Mouse (Mus musculus) midbrain, embryonic 10.5 days (tissue): ENCODE measurements around the gene Mafk. TPM values are rescaled to one million over a fixed set of nuclear protein-coding genes. Genes with fewer than 3 reads are reported as not detected.

Source experiments
- DNase-seq: peaks from one replicate; pipeline ENCODE4 v3.0.0-alpha.2; 2017; ENCODE audit warnings: low spot score
- H3K27ac ChIP-seq: fragments of 300-500 bp; sonication (generic); replicated peaks from 2 replicates; pipeline ENCODE4 v1.5.1; 2016; ENCODE audit warnings: mild to moderate bottlenecking
- H3K27me3 ChIP-seq: fragments of 300-500 bp; sonication (generic); 2 replicates; pipeline ENCODE4 v1.6.1; 2016; ENCODE audit warnings: low read depth, mild to moderate bottlenecking; ENCODE audit not compliant: poor library complexity, severe bottlenecking
- H3K36me3 ChIP-seq: fragments of 300-500 bp; sonication (generic); 2 replicates; pipeline ENCODE4 v1.6.1; 2016; ENCODE audit warnings: mild to moderate bottlenecking, moderate library complexity
- H3K4me1 ChIP-seq: fragments of 300-500 bp; sonication (generic); 2 replicates; pipeline ENCODE4 v1.6.1; 2016
- H3K4me3 ChIP-seq: fragments of 300-500 bp; sonication (generic); 2 replicates; pipeline ENCODE4 v1.5.1; 2016; ENCODE audit warnings: mild to moderate bottlenecking, moderate library complexity
- H3K9me3 ChIP-seq: fragments of 300-500 bp; sonication (generic); replicated peaks from 2 replicates; pipeline ENCODE4 v1.6.1; 2016; ENCODE audit warnings: mild to moderate bottlenecking
- WGBS: fragments of 180-500 bp; shearing (Covaris S2); methylation state at CpG from one replicate; pipeline ENCODE4 v1.1.7; 2016; 5-methylcytosine and 5-hydroxymethylcytosine counted together
- polyA plus RNA-seq: library from polyadenylated mRNA; unstranded; fragments of >200 nt; fragmentation: Nextera tagmentation; extraction: Ambion mirVana; gene quantifications from 2 replicates; pipeline ENCODE4 v1.2.1, GENCODE M21; 2016

Gene Mafk
- polyA plus RNA-seq, 1 experiment from 2014 or later: 9.7 TPM

GRCm38 (mm10) chr5:139813126-139813490, 21.8 kb downstream of the Mafk start:
- Histone ChIP-seq H3K27me3 (peaks cover 34% of the 10 kb centered on the region), H3K4me1 (peaks cover 11% of the 10 kb centered on the region; the same call in 1 of the 2 replicates), H3K36me3 (no peaks in the 10 kb centered on the region), H3K9me3 (no peaks in the 10 kb centered on the region), H3K27ac (0 out of 2 replicates have a peak overlapping the region, but pooled peaks have one; percentile 13), H3K4me3 (no peak overlapping the region)
- no peak for DNase-seq
- 55% methylated on average over 10 of the region's 10 CpGs for WGBS

- Histone ChIP-seq H3K4me3 (no peak overlapping the region), H3K27ac (no peak overlapping the region; the same call in 1 of the 2 replicates), H3K9me3 (no peaks in the 10 kb centered on the region), H3K27me3 (peaks cover 34% of the 10 kb centered on the region), H3K4me1 (peaks cover 11% of the 10 kb centered on the region; the same call in 1 of the 2 replicates), H3K36me3 (no peaks in the 10 kb centered on the region)
- 12% methylated on average over 13 of the region's 13 CpGs for WGBS
- DNase-seq: no peak
Measured at GRCm38 (mm10) chr5:139813963-139814381, 22.7 kb downstream of the Mafk start.

GRCm38 (mm10) chr5:139815964-139816363, 24.7 kb downstream of the Mafk start:
- Histone ChIP-seq H3K4me1 (peaks cover 11% of the 10 kb centered on the region; the same call in 1 of the 2 replicates), H3K27me3 (peaks cover 34% of the 10 kb centered on the region), H3K27ac (no peak overlapping the region), H3K4me3 (no peak overlapping the region), H3K9me3 (no peaks in the 10 kb centered on the region), H3K36me3 (peaks cover under 1% of the 10 kb centered on the region; the same call in 1 of the 2 replicates)
- 91% methylated on average over 6 of the region's 6 CpGs for WGBS
- DNase-seq: no peak

- Histone ChIP-seq H3K27me3 (peaks cover 34% of the 10 kb centered on the region), H3K4me1 (peaks cover 11% of the 10 kb centered on the region; the same call in 1 of the 2 replicates), H3K4me3 (no peak overlapping the region), H3K36me3 (peaks cover 5% of the 10 kb centered on the region; the same call in 1 of the 2 replicates), H3K9me3 (no peaks in the 10 kb centered on the region), H3K27ac (no peak overlapping the region)
- no peak for DNase-seq
Measured at GRCm38 (mm10) chr5:139816445-139816844, 25.1 kb downstream of the Mafk start.

- 11% methylated on average over 1 of the region's 1 CpGs for WGBS
- Histone ChIP-seq H3K4me3 (no peak overlapping the region), H3K27ac (no peak overlapping the region), H3K36me3 (peaks cover 14% of the 10 kb centered on the region), H3K9me3 (no peaks in the 10 kb centered on the region), H3K27me3 (peaks cover 29% of the 10 kb centered on the region), H3K4me1 (peaks cover 12% of the 10 kb centered on the region)
- DNase-seq: no peak
Measured at GRCm38 (mm10) chr5:139817292-139817691, 26.0 kb downstream of the Mafk start.

- WGBS: 86% methylated on average over 3 of the region's 3 CpGs
- no peak for DNase-seq
- Histone ChIP-seq H3K36me3 (peaks cover 21% of the 10 kb centered on the region), H3K9me3 (no peaks in the 10 kb centered on the region), H3K27ac (no peak overlapping the region), H3K4me1 (peaks cover 9% of the 10 kb centered on the region), H3K27me3 (peaks cover 21% of the 10 kb centered on the region), H3K4me3 (no peak overlapping the region)
Measured at GRCm38 (mm10) chr5:139818056-139818455, 26.7 kb downstream of the Mafk start.

- peaks cover 29% of the 10 kb centered on the region for H3K36me3 ChIP-seq
- H3K27ac ChIP-seq: no peak overlapping the region
- peaks cover 14% of the 10 kb centered on the region for H3K27me3 ChIP-seq
- H3K9me3 ChIP-seq: no peaks in the 10 kb centered on the region
- no peak overlapping the region for H3K4me3 ChIP-seq
- no peak for DNase-seq
- 60% methylated on average over 4 of the region's 4 CpGs for WGBS
- H3K4me1 ChIP-seq: peaks cover 7% of the 10 kb centered on the region; the same call in 1 of the 2 replicates
Measured at GRCm38 (mm10) chr5:139818801-139819200, 27.5 kb downstream of the Mafk start.

- 91% methylated on average over 9 of the region's 9 CpGs for WGBS
- no peak within 1 kb of the TSS for H3K27ac ChIP-seq
- no peak for DNase-seq
Measured at GRCm38 (mm10) chr5:139819538-139820181, 28.3 kb downstream of the Mafk start, which contains the start of gene Tmem184a. Tmem184a (minus strand) TSS chr5:139819917.

GRCm38 (mm10) chr5:139821466-139822459, 30.4 kb downstream of the Mafk start:
- no peaks in the 10 kb centered on the region for H3K27me3 ChIP-seq
- H3K36me3 ChIP-seq: peaks cover 38% of the 10 kb centered on the region
- 84% methylated on average over 12 of the region's 12 CpGs for WGBS
- no peaks in the 10 kb centered on the region for H3K9me3 ChIP-seq
- peaks cover 15% of the 10 kb centered on the region for H3K4me1 ChIP-seq
- DNase-seq: no peak
- no peak overlapping the region for H3K4me3 ChIP-seq
- no peak overlapping the region for H3K27ac ChIP-seq

More at GRCm38 (mm10) chr5:139819538-139820181, 28.3 kb downstream of the Mafk start, which contains the start of gene Tmem184a:
- Histone ChIP-seq H3K36me3 (peaks cover 36% of the 10 kb centered on the region), H3K9me3 (no peaks in the 10 kb centered on the region), H3K27me3 (peaks cover 5% of the 10 kb centered on the region), H3K4me3 (no peak within 1 kb of the TSS), H3K4me1 (peaks cover 3% of the 10 kb centered on the region; the same call in 1 of the 2 replicates)

GRCm38 (mm10) chr5:139824531-139824930, 33.2 kb downstream of the Mafk start:
- Histone ChIP-seq H3K4me3 (no peak overlapping the region), H3K9me3 (no peaks in the 10 kb centered on the region)
- DNase-seq: no peak

GRCm38 (mm10) chr5:139825947-139826346, 34.6 kb downstream of the Mafk start:
- 54% methylated on average over 11 of the region's 11 CpGs for WGBS
- H3K4me3 ChIP-seq: peak overlapping the region; percentile 80
- no peak for DNase-seq
- peaks cover 21% of the 10 kb centered on the region for H3K4me1 ChIP-seq
- H3K9me3 ChIP-seq: no peaks in the 10 kb centered on the region
- peaks cover 38% of the 10 kb centered on the region for H3K36me3 ChIP-seq
- H3K27ac ChIP-seq: peak overlapping the region; percentile 92
- no peaks in the 10 kb centered on the region for H3K27me3 ChIP-seq

More at GRCm38 (mm10) chr5:139824531-139824930, 33.2 kb downstream of the Mafk start:
- no peak overlapping the region for H3K27ac ChIP-seq
- H3K27me3 ChIP-seq: no peaks in the 10 kb centered on the region
- peaks cover 21% of the 10 kb centered on the region for H3K4me1 ChIP-seq
- WGBS: 93% methylated on average over 10 of the region's 10 CpGs
- peaks cover 38% of the 10 kb centered on the region for H3K36me3 ChIP-seq

- Histone ChIP-seq H3K4me3 (peak within 1 kb of the TSS; percentile 80), H3K36me3 (peaks cover 32% of the 10 kb centered on the region), H3K9me3 (no peaks in the 10 kb centered on the region), H3K27me3 (no peaks in the 10 kb centered on the region), H3K27ac (peak within 1 kb of the TSS; percentile 92), H3K4me1 (peaks cover 21% of the 10 kb centered on the region)
- WGBS: under 1% methylated on average over 43 of the region's 43 CpGs
- DNase-seq: peak; percentile 91
Measured at GRCm38 (mm10) chr5:139826357-139827055, 35.2 kb downstream of the Mafk start, which contains the start of the genes Gm26938 and Psmg3. Gm26938 (minus strand) TSS chr5:139826407. Psmg3 (minus strand) TSS chr5:139826885.
